Mouse (Mus musculus) heart, postnatal 0 days (tissue): ENCODE results near the gene Papss1. TPM values are rescaled to one million over a fixed set of nuclear protein-coding genes. Genes with fewer than 3 reads are reported as not detected.

Experiments
- ATAC-seq: fragments of 200-750 bp; cut with Nextera tagmentation; 2 replicates; pipeline ENCODE4 v1.8.0; 2017; ENCODE audit warnings: low read depth, moderate number of reproducible peaks, moderate library complexity; ENCODE audit not compliant: insufficient read depth
- DNase-seq: peaks from one replicate; pipeline ENCODE4 v3.0.0-alpha.2; 2016; ENCODE audit warnings: low spot score
- H3K27ac ChIP-seq: fragments of 300-500 bp; sonication (generic); 2 replicates; pipeline ENCODE4 v1.5.1; 2014; ENCODE audit warnings: low read depth, mild to moderate bottlenecking
- H3K27me3 ChIP-seq: fragments of 300-500 bp; sonication (generic); 2 replicates; pipeline ENCODE4 v1.6.1; 2014; ENCODE audit warnings: low read length, mixed read lengths; ENCODE audit not compliant: control insufficient read depth, insufficient read depth
- H3K36me3 ChIP-seq: fragments of 300-500 bp; sonication (generic); replicated peaks from 2 replicates; pipeline ENCODE4 v1.6.1; 2014; ENCODE audit warnings: low read length, mixed read lengths; ENCODE audit not compliant: control insufficient read depth, insufficient read depth
- H3K4me1 ChIP-seq: fragments of 300-500 bp; sonication (generic); 2 replicates; pipeline ENCODE4 v1.6.1; 2014; ENCODE audit warnings: antibody characterized with exemption; ENCODE audit not compliant: control insufficient read depth, insufficient read depth
- H3K4me2 ChIP-seq: fragments of 300-500 bp; sonication (generic); 2 replicates; pipeline ENCODE4 v1.6.1; 2014; ENCODE audit warnings: low read depth, mild to moderate bottlenecking, low read length, moderate library complexity
- H3K4me3 ChIP-seq: fragments of 300-500 bp; sonication (generic); 2 replicates; pipeline ENCODE4 v1.5.1; 2014; ENCODE audit warnings: low read depth, low read length
- H3K9ac ChIP-seq: fragments of 300-500 bp; sonication (generic); replicated peaks from 2 replicates; pipeline ENCODE4 v1.6.1; 2014; ENCODE audit warnings: low read depth, low read length, mixed read lengths
- H3K9me3 ChIP-seq: fragments of 300-500 bp; sonication (generic); replicated peaks from 2 replicates; pipeline ENCODE4 v1.6.1; 2016; ENCODE audit warnings: low read length; ENCODE audit not compliant: control insufficient read depth
- CTCF ChIP-seq: IDR thresholded peaks from 2 replicates; pipeline ENCODE4 v1.5.1; 2016; ENCODE audit warnings: antibody characterized with exemption, control low read depth, low read depth
- EP300 ChIP-seq: IDR thresholded peaks from 2 replicates; pipeline ENCODE4 v1.6.1; 2016; ENCODE audit warnings: antibody characterized with exemption, low read depth
- WGBS: fragments of 180-500 bp; shearing (Covaris S2); extraction: QIAGEN DNeasy Blood & Tissue Kit; methylation state at CpG from one replicate; pipeline ENCODE4 v1.1.7; 2014; 5-methylcytosine and 5-hydroxymethylcytosine counted together
- polyA plus RNA-seq: library from polyadenylated mRNA; unstranded; fragments of >200 nt; fragmentation: Nextera tagmentation; extraction: Ambion mirVana; gene quantifications from 2 replicates; pipeline ENCODE4 v1.2.1, GENCODE M21; 2015
- total RNA-seq: library from RNA; depleted of rRNA; stranded (reverse); fragments of >200 nt; gene quantifications from 2 replicates; pipeline ENCODE4 v1.2.3, GENCODE M21; 2014; ENCODE audit warnings: low replicate concordance

Papss1 gene
- total and polyA plus RNA-seq, 2 experiments from 2014 or later: 22.6 to 28.2 TPM

- Histone ChIP-seq H3K4me2 (no peak overlapping the region), H3K27me3 (no peaks in the 10 kb centered on the region), H3K9ac (no peak overlapping the region), H3K27ac (no peak overlapping the region), H3K9me3 (no peaks in the 10 kb centered on the region), H3K4me3 (no peak overlapping the region), H3K4me1 (peaks cover 4% of the 10 kb centered on the region; the same call in 1 of the 2 replicates), H3K36me3 (no peaks in the 10 kb centered on the region; the same call in none of the 2 replicates)
- ATAC-seq (no peak), DNase-seq (no peak)
- TF ChIP-seq EP300: no peak
- TF ChIP-seq CTCF: no peak
- WGBS: 48% methylated on average over 1 of the region's 1 CpGs
Observed at GRCm38 (mm10) chr3:131570506-131570905, 5.9 kb downstream of the Papss1 start.

GRCm38 (mm10) chr3:131573555-131573954, 9.0 kb downstream of the Papss1 start:
- DNase-seq: no peak
- Histone ChIP-seq H3K4me1 (no peaks in the 10 kb centered on the region), H3K9ac (no peak overlapping the region), H3K9me3 (no peaks in the 10 kb centered on the region), H3K27me3 (no peaks in the 10 kb centered on the region), H3K4me2 (no peak overlapping the region), H3K4me3 (no peak overlapping the region), H3K36me3 (no peaks in the 10 kb centered on the region; the same call in none of the 2 replicates), H3K27ac (no peak overlapping the region)
- 73% methylated on average over 3 of the region's 3 CpGs for WGBS
- TF ChIP-seq EP300 (no peak), CTCF (no peak)
- no peak for ATAC-seq

GRCm38 (mm10) chr3:131578434-131579104, 14.0 kb downstream of the Papss1 start:
- H3K4me1 ChIP-seq: no peaks in the 10 kb centered on the region

GRCm38 (mm10) chr3:131580040-131580439, 15.5 kb downstream of the Papss1 start:
- no peak for ATAC-seq
- Histone ChIP-seq H3K9ac (no peak overlapping the region), H3K4me3 (no peak overlapping the region), H3K4me1 (no peaks in the 10 kb centered on the region), H3K27me3 (no peaks in the 10 kb centered on the region), H3K4me2 (no peak overlapping the region), H3K27ac (no peak overlapping the region), H3K36me3 (peaks cover 25% of the 10 kb centered on the region), H3K9me3 (no peaks in the 10 kb centered on the region)
- no peak for DNase-seq
- TF ChIP-seq CTCF: no peak
- no peak for TF ChIP-seq EP300
- WGBS: 86% methylated on average over 4 of the region's 4 CpGs

More at GRCm38 (mm10) chr3:131578434-131579104, 14.0 kb downstream of the Papss1 start:
- H3K4me2 ChIP-seq: no peak overlapping the region
- H3K9ac ChIP-seq: no peak overlapping the region
- DNase-seq (no peak), ATAC-seq (no peak)
- TF ChIP-seq EP300 (no peak), CTCF (no peak)
- 91% methylated on average over 7 of the region's 7 CpGs for WGBS
- no peak overlapping the region for H3K4me3 ChIP-seq
- H3K27me3 ChIP-seq: no peaks in the 10 kb centered on the region
- H3K9me3 ChIP-seq: no peaks in the 10 kb centered on the region
- peaks cover 15% of the 10 kb centered on the region for H3K36me3 ChIP-seq
- no peak overlapping the region for H3K27ac ChIP-seq

- Histone ChIP-seq H3K36me3 (peaks cover 35% of the 10 kb centered on the region), H3K4me1 (no peaks in the 10 kb centered on the region), H3K9ac (no peak overlapping the region), H3K27me3 (no peaks in the 10 kb centered on the region), H3K4me3 (no peak overlapping the region), H3K27ac (no peak overlapping the region), H3K4me2 (no peak overlapping the region), H3K9me3 (no peaks in the 10 kb centered on the region)
- 67% methylated on average over 7 of the region's 7 CpGs for WGBS
- DNase-seq (no peak), ATAC-seq (no peak)
- no peak for TF ChIP-seq EP300
- TF ChIP-seq CTCF: no peak
Observed at GRCm38 (mm10) chr3:131581096-131581495, 16.5 kb downstream of the Papss1 start.

GRCm38 (mm10) chr3:131586818-131587217, 22.2 kb downstream of the Papss1 start:
- Histone ChIP-seq H3K4me3 (no peak overlapping the region), H3K4me2 (no peak overlapping the region), H3K4me1 (no peaks in the 10 kb centered on the region), H3K27ac (no peak overlapping the region), H3K9me3 (no peaks in the 10 kb centered on the region), H3K27me3 (no peaks in the 10 kb centered on the region), H3K9ac (no peak overlapping the region), H3K36me3 (peaks cover 67% of the 10 kb centered on the region)
- no peak for DNase-seq
- no peak for ATAC-seq
- WGBS: 94% methylated on average over 3 of the region's 3 CpGs
- TF ChIP-seq CTCF (no peak), EP300 (no peak)
